21 mouse cellular contexts compared by ENCODE assay signal in genomic region chr5:118576731-118577130, GRCm38 (mm10). TPM values are rescaled to one million over a fixed set of nuclear protein-coding genes. Genes with fewer than 3 reads are reported as not detected.
DNase-seq lines count a peak whose midpoint lies in the region; ATAC-seq lines count a peak whose summit lies in the region.
"Had no signal": no experiment of that assay in that cellular context is flagged by ENCODE, and none has a peak within 500 bp of the region (broad histone marks: within the 10 kb centered on the region; RNA-seq: fewer than 3 reads in every experiment).

No protein-coding gene starts in this region.

- H3K36me3 ChIP-seq in hindbrain, embryonic 13.5 days = no peaks in the 10 kb centered on the region
- H3K36me3 ChIP-seq in hindbrain, embryonic 11.5 days (ENCODE audit: control insufficient read depth, insufficient read depth, low read length) = no peaks in the 10 kb centered on the region
- no peaks in the 10 kb centered on the region for H3K36me3 ChIP-seq in neural tube, embryonic 13.5 days
- H3K36me3 ChIP-seq in hindbrain, embryonic 15.5 days = no peaks in the 10 kb centered on the region
- H3K36me3 ChIP-seq in neural tube, embryonic 15.5 days = no peaks in the 10 kb centered on the region

- H3K27ac ChIP-seq in hindbrain, embryonic 13.5 days = peak overlapping the region; percentile 76
- no peak overlapping the region; the same call in 1 of the 2 replicates for H3K27ac ChIP-seq in hindbrain, embryonic 11.5 days (ENCODE audit: low read depth, low read length)
- H3K27ac ChIP-seq in neural tube, embryonic 13.5 days (replicated peaks) = peak overlapping the region; percentile 43
- H3K27ac ChIP-seq in hindbrain, embryonic 15.5 days (replicated peaks) = peak overlapping the region; percentile 21
- H3K27ac ChIP-seq in neural tube, embryonic 15.5 days (replicated peaks) = 0 out of 2 replicates have a peak overlapping the region, but pooled peaks have one; percentile 19
- H3K27ac ChIP-seq: gastrocnemius, adult 2 months; liver, embryonic 14.5 days had no signal

- no peak overlapping the region for H3K4me3 ChIP-seq in hindbrain, embryonic 13.5 days
- no peak overlapping the region for H3K4me3 ChIP-seq in hindbrain, embryonic 11.5 days (ENCODE audit: low read depth, low read length)
- H3K4me3 ChIP-seq in neural tube, embryonic 13.5 days = no peak overlapping the region
- H3K4me3 ChIP-seq in hindbrain, embryonic 15.5 days = no peak overlapping the region
- H3K4me3 ChIP-seq in neural tube, embryonic 15.5 days (replicated peaks) = no peak overlapping the region
- H3K4me3 ChIP-seq: gastrocnemius, adult 2 months; megakaryocyte, embryonic 14.5 days had no signal

- H3K27me3 ChIP-seq in hindbrain, embryonic 13.5 days = no peaks in the 10 kb centered on the region
- no peaks in the 10 kb centered on the region for H3K27me3 ChIP-seq in hindbrain, embryonic 11.5 days (ENCODE audit: control insufficient read depth, insufficient read depth, low read length)
- H3K27me3 ChIP-seq in neural tube, embryonic 13.5 days = no peaks in the 10 kb centered on the region
- H3K27me3 ChIP-seq in hindbrain, embryonic 15.5 days = no peaks in the 10 kb centered on the region
- no peaks in the 10 kb centered on the region for H3K27me3 ChIP-seq in neural tube, embryonic 15.5 days (replicated peaks)
- H3K27me3 ChIP-seq: megakaryocyte, embryonic 14.5 days had no signal

- ATAC-seq in hindbrain, embryonic 13.5 days (ENCODE audit: low FRiP score) = no peak
- ATAC-seq in hindbrain, embryonic 11.5 days (ENCODE audit: low FRiP score) = no peak
- peak; percentile 48; the same call in 1 of the 2 replicates for ATAC-seq in neural tube, embryonic 13.5 days (ENCODE audit: low read depth)
- ATAC-seq in hindbrain, embryonic 15.5 days (ENCODE audit: low FRiP score, low read depth) = no peak
- 0 out of 2 replicates have a peak, but pooled peaks have one; percentile 46 for ATAC-seq in neural tube, embryonic 15.5 days (ENCODE audit: low FRiP score)
- ATAC-seq: intestine, embryonic 16.5 days had no signal

- H3K4me2 ChIP-seq in hindbrain, embryonic 13.5 days = peak overlapping the region; percentile 13; the same call in 1 of the 2 replicates
- H3K4me2 ChIP-seq in hindbrain, embryonic 11.5 days (replicated peaks; ENCODE audit: low read depth, low read length) = no peak overlapping the region
- no peak overlapping the region for H3K4me2 ChIP-seq in neural tube, embryonic 13.5 days
- H3K4me2 ChIP-seq in hindbrain, embryonic 15.5 days = no peak overlapping the region
- no peak overlapping the region for H3K4me2 ChIP-seq in neural tube, embryonic 15.5 days
- H3K4me2 ChIP-seq: lung, embryonic 14.5 days had no signal

- WGBS in hindbrain, embryonic 13.5 days = 47% methylated on average over 3 of the region's 3 CpGs
- WGBS in hindbrain, embryonic 11.5 days = 74% methylated on average over 3 of the region's 3 CpGs
- WGBS in neural tube, embryonic 13.5 days = 45% methylated on average over 3 of the region's 3 CpGs
- 43% methylated on average over 3 of the region's 3 CpGs for WGBS in hindbrain, embryonic 15.5 days
- 33% methylated on average over 3 of the region's 3 CpGs for WGBS in neural tube, embryonic 15.5 days

- H3K4me1 ChIP-seq in hindbrain, embryonic 13.5 days (replicated peaks) = peaks cover 66% of the 10 kb centered on the region
- H3K4me1 ChIP-seq in hindbrain, embryonic 11.5 days (replicated peaks; ENCODE audit: control insufficient read depth, insufficient read depth, low read length) = no peaks in the 10 kb centered on the region; the same call in 1 of the 2 replicates
- H3K4me1 ChIP-seq in neural tube, embryonic 13.5 days (replicated peaks) = peaks cover 70% of the 10 kb centered on the region
- peaks cover 56% of the 10 kb centered on the region for H3K4me1 ChIP-seq in hindbrain, embryonic 15.5 days (replicated peaks)
- H3K4me1 ChIP-seq in neural tube, embryonic 15.5 days = peaks cover 46% of the 10 kb centered on the region

- DNase-seq in hindbrain, embryonic 11.5 days (ENCODE audit: low spot score) = no peak
- no peak for DNase-seq in neural tube, embryonic 10.5 days (ENCODE audit: extremely low spot score, low spot score)
- DNase-seq in adrenal gland, adult (ENCODE audit: inconsistent age in 2 of 2, low spot score in 1 of 2) = no peak
- DNase-seq: adrenal gland, adult 8-10 months; cerebellum, adult 18-20 months; cerebellum, postnatal 14 days; gastrocnemius, adult 2 months; heart, postnatal 4 days; kidney, adult 9 months; kidney, postnatal 14 days; lung, embryonic 14.5 days; lung, postnatal 36 days; right cerebral cortex, postnatal 14 days; spleen, adult 18-20 months had no signal

- peak overlapping the region; percentile 51; the same call in 1 of the 2 replicates for H3K9ac ChIP-seq in hindbrain, embryonic 13.5 days
- H3K9ac ChIP-seq in hindbrain, embryonic 11.5 days (ENCODE audit: low read depth, low read length) = no peak overlapping the region
- H3K9ac ChIP-seq in neural tube, embryonic 13.5 days = no peak overlapping the region
- H3K9ac ChIP-seq in hindbrain, embryonic 15.5 days = peak overlapping the region; percentile 22; the same call in 1 of the 2 replicates
- no peak overlapping the region for H3K9ac ChIP-seq in neural tube, embryonic 15.5 days (replicated peaks)
- H3K9ac ChIP-seq: liver, embryonic 14.5 days; lung, embryonic 14.5 days had no signal

- H3K9me3 ChIP-seq in hindbrain, embryonic 13.5 days = no peaks in the 10 kb centered on the region
- H3K9me3 ChIP-seq in hindbrain, embryonic 11.5 days (ENCODE audit: control insufficient read depth, low read length) = no peaks in the 10 kb centered on the region
- H3K9me3 ChIP-seq in neural tube, embryonic 13.5 days = no peaks in the 10 kb centered on the region
- H3K9me3 ChIP-seq in hindbrain, embryonic 15.5 days = no peaks in the 10 kb centered on the region
- H3K9me3 ChIP-seq in neural tube, embryonic 15.5 days (replicated peaks) = no peaks in the 10 kb centered on the region
- H3K9me3 ChIP-seq: megakaryocyte, embryonic 14.5 days had no signal

RNA-seq across cellular contexts. Expression of gene Med13l, which starts 16.3 kb away (rescaled TPM):
- 15.3 and 16.3 TPM in 2 replicates for polyA plus RNA-seq in hindbrain, embryonic 13.5 days (2015; fragmentation: Nextera tagmentation; extraction: Ambion mirVana)
- polyA plus RNA-seq in hindbrain, embryonic 11.5 days (2014; fragmentation: Nextera tagmentation; extraction: Ambion mirVana) = 12.5 and 16.1 TPM in 2 replicates
- 12.9 and 15.2 TPM in 2 replicates for polyA plus RNA-seq in neural tube, embryonic 13.5 days (2015; fragmentation: Nextera tagmentation; extraction: Ambion mirVana)
- 13.7 and 14.7 TPM in 2 replicates for polyA plus RNA-seq in hindbrain, embryonic 15.5 days (2015; fragmentation: Nextera tagmentation; extraction: Ambion mirVana)
- 11.5 and 12.3 TPM in 2 replicates for polyA plus RNA-seq in neural tube, embryonic 15.5 days (2015; fragmentation: Nextera tagmentation; extraction: Ambion mirVana)

Comparison
In these comparisons a context has a peak if more than half of its experiments do, and no peak if none do; other contexts are left out.
1. H3K9ac ChIP-seq: peak in hindbrain, embryonic 13.5 days (single experiment) and hindbrain, embryonic 15.5 days (single experiment); none in hindbrain, embryonic 11.5 days (single experiment), neural tube, embryonic 13.5 days (single experiment) and neural tube, embryonic 15.5 days (single experiment).
2. ATAC-seq: peak in neural tube, embryonic 13.5 days (single experiment) and neural tube, embryonic 15.5 days (single experiment); none in hindbrain, embryonic 13.5 days (single experiment), hindbrain, embryonic 11.5 days (single experiment) and hindbrain, embryonic 15.5 days (single experiment).